Mouse (Mus musculus) cerebellum, postnatal 4 days (tissue): Measurements from ENCODE around the gene Olfr780.
"Not testable (repeated sequence)": the region's sequence is repeated elsewhere in the genome, so short reads cannot be mapped to it uniquely, and the experiment has no call there.

Experiments
- DNase-seq, 2 experiments: peaks; one replicate each; pipeline ENCODE4 v3.0.0; 2022; ENCODE audit warnings: low spot score in 2 of 2, mixed read lengths in 1 of 2

Gene Olfr780

DNA sequence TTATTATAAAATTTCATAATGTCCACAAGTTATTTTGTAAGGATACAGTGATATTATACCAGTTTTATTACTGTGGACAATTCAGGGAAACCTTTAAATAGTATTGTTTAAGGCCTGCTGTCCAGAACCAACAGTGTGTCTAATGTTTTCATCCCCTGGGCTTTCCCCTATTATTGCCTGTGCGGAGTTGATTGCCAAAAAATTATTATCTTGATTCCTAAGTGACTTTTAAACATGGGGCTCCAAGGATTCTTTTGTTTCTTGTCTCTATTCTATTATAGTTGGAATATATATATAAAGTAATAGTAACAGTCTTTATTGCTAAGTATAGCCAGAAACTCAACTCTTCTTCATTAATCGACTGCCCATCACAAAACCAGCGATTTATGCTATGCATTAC lies at the start of gene Olfr780:
Gene Olfr780, plus strand, starts transcription at position 301 of the 400 bp plus-strand sequence.
- no peak for DNase-seq

DNA sequence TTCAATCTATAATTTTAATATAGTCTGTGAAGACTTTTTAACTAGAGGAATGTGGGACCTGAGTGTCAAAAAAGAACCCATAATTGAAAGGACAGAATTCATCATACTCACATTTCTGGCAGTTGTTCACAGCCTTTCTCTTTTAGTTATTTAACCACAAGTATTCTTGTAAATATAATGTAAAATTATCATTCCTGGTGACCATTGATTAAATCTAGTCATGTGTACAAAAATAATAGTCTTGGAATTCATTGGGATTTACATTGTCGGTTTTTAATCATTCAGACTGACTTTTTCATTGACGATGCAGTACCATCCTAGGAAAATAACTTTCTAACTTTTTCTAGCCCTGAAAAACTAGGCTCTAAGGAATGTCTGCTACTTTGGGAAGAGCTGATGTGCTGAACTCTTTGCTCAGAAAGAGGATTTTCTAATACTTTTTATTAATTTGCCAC lies 46.8 kb upstream of the Olfr780 start, which contains the start of gene Olfr777:
Gene Olfr777, minus strand, starts transcription at position 405 of the 455 bp plus-strand sequence.
- no peak for DNase-seq

DNA sequence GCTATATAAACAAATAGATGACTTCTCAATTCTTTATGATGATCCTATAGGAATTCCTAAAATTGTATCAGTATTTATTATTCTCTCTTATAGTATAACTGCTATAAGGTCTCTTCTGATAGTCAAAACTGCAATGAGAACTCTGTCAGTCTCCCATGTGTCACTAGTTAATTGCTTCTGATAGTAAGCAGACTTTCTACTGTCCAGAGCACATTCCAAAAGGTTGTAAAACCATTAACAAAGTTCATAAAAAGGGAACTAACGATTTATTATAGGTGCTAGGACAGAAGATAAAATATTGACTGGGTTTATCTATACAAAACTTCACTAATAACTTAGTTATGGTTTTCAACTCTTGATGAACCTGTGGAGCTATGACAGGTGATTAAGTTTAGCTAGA lies 4.9 kb upstream of the Olfr780 start:
- not testable (repeated sequence) for DNase-seq

DNA sequence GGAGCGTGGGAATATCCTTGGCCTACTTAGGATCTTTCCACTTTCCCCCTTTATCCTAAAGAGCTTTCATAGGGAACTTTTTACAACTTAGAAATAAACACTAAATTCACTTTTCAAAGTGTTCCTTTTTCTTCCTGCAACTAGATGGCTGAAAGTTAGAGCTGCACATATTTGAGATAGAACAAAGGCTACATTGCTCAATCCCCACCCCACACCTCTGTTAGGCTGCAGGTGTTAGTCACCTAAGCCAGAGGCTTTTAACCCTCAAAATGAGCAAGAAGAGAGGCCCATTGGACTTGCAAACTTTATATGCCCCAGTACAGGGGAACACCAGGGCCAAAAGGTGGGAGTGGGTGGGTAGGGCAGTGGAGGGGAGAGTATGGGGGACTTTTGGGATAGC lies 4.4 kb upstream of the Olfr780 start:
- not testable (repeated sequence) for DNase-seq

DNA sequence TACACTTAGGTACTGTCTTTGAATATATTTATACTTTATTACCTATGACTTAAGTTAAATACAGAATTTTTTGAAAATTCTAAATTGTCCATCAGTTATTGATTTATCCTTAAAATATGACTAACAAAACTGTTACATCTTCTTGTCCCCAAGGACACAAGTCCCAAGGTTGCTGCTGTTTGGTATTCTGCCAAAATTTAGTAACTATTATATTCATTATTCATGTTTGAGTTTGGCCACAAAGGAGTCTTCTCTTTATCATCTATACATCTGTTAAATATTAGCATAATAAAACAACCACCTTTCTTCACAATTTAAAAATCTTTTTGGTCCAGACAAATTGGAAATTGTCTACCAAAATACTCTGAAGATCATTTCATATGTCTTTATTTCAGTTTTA lies 10.6 kb downstream of the Olfr780 start, which contains the start of gene Olfr781:
Gene Olfr781, plus strand, starts transcription at position 301 of the 400 bp plus-strand sequence.
- DNase-seq = no peak

DNA sequence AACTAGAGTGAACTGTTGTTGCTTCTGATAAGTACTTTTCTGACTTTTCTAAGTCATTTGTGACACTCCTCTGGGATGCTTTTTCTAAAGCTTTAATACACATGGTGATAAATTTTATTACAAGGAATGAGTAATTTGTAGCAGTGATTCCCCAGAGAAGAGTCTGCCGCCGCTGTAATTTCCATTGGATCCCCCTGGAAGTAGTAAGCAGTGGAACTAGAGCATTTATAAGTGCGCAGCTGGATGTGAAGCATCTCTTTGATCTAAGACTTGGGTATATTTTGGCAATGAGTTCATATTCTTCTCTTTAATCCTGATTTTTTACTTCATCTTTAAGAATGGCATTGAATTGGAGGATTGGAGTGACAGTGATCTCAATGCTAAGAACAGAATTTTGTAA lies 30.6 kb downstream of the Olfr780 start, which contains the start of gene Olfr782:
Gene Olfr782, plus strand, starts transcription at position 301 of the 400 bp plus-strand sequence.
- DNase-seq = no peak

DNA sequence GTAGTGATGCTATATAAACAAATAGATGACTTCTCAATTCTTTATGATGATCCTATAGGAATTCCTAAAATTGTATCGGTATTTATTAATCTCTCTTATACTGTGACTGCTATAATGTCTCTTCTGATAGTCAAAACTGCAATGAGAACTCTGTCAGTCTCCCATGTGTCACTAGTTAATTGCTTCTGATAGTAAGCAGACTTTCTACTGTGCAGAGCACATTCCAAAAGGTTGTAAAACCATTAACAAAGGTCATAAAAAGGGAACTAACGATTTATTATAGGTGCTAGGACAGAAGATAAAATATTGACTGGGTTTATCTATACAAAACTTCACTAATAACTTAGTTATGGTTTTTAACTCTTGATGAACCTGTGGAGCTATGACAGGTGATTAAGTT lies 34.6 kb downstream of the Olfr780 start:
- not testable (repeated sequence) for DNase-seq

DNA sequence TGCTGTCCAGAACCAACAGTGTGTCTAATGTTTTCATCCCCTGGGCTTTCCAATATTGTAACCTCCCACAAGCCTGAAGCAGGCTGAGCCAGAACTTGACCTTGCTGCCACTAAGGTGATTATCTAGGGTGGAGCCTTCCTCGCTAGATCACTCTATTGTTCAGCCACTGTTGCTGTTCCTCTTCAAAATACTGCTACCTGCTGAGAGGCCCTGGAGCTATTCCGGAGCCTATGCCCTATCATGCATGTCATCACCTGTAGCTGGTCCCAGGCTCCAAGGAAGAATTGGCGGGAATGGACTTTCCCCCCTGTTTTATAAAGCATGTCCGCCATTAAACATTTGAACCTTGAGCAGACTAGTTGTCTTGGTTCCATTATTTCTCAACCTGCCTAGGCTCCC lies 38.6 kb downstream of the Olfr780 start:
- DNase-seq = not testable (repeated sequence)

DNA sequence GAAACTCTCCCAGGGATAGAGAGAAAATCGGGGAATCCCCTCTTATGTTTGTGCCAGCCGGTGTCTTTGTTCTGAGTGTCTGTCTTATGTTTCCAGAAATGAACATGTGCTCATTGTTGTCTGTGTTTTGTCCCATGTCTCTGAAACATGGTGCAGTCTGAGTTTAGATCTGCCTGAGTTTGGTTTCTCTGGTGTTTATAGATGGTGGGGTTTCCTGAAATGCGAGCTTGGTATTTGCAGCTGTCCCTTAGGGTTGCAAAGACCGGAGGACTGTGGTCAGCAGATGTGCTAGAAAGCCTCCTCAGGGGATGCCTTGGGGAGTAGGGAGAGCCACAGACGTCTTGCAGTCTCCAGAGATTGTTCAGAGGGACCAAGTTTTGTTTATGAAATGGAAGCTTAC lies 39.4 kb downstream of the Olfr780 start:
- DNase-seq = no peak
